Mouse (Mus musculus) C2C12 (cell line): Measurements from ENCODE around the gene Nat8. TPM values are rescaled to one million over a fixed set of nuclear protein-coding genes. Genes with fewer than 3 reads are reported as not detected.

Experiments used
- microRNA-seq: library from miRNA; unstranded; fragments of <30 nt; microRNA quantifications from one replicate; pipeline ENCODE4, GENCODE M21; 2019; ENCODE audit warnings: borderline microRNAs expressed
- polyA plus RNA-seq: library from polyadenylated mRNA; unstranded; fragments of >200 nt; fragmentation: generic; extraction: Trizol; gene quantifications from one replicate; pipeline ENCODE4 v1.2.1, GENCODE M21; 2012; ENCODE audit warnings: missing spikeins

The Nat8 gene
- polyA plus RNA-seq, 1 experiment = not detected

Small RNA genes lying within 50 kb of the gene (microRNA-seq; reads per million reads assigned to microRNA genes)
- gene Mir6375 = not detected

Other genes with a start within 250 kb of the Nat8 start
- 1.4 TPM for gene Alms1, start 244.6 kb downstream of the Nat8 start, polyA plus RNA-seq
- not detected for gene Nat8f7, start 118.9 kb downstream of the Nat8 start, polyA plus RNA-seq
- gene Nat8f3, start 66.3 kb downstream of the Nat8 start, polyA plus RNA-seq = not detected
- not detected for gene Nat8f6, start 11.1 kb downstream of the Nat8 start, polyA plus RNA-seq
- gene Nat8f5, start 11.1 kb downstream of the Nat8 start, polyA plus RNA-seq = not detected
- gene Nat8f2, start 37.1 kb upstream of the Nat8 start, polyA plus RNA-seq = not detected
- 0.04 TPM for gene Nat8f4, start 72.8 kb upstream of the Nat8 start, polyA plus RNA-seq
- 25.6 TPM for gene Tprkb, start 79.8 kb upstream of the Nat8 start, polyA plus RNA-seq
- gene Nat8f1, start 83.6 kb upstream of the Nat8 start, polyA plus RNA-seq = 1.8 TPM
- 14.5 TPM for gene Dusp11, start 129.6 kb upstream of the Nat8 start, polyA plus RNA-seq
- gene Figla, start 184.1 kb upstream of the Nat8 start, polyA plus RNA-seq = 0.05 TPM
- 6.7 TPM for gene Add2, start 196.6 kb upstream of the Nat8 start, polyA plus RNA-seq